Mouse (Mus musculus) limb, embryonic 13.5 days (tissue): Measurements from ENCODE around the gene Gm49416. TPM values are rescaled to one million over a fixed set of nuclear protein-coding genes. Genes with fewer than 3 reads are reported as not detected.

Experiments
- microRNA-seq: library from miRNA; unstranded; fragments of <30 nt; microRNA quantifications from one replicate; pipeline ENCODE4, GENCODE M21; 2016
- polyA plus RNA-seq: library from polyadenylated mRNA; unstranded; fragments of >200 nt; fragmentation: Nextera tagmentation; extraction: Ambion mirVana; gene quantifications from 2 replicates; pipeline ENCODE4 v1.2.1, GENCODE M21; 2015

Gm49416 gene
- polyA plus RNA-seq, 1 experiment from 2014 or later, result not detected

Small RNAs within 50 kb of the gene (microRNA-seq; reads per million reads assigned to microRNA genes)
- gene Mir5136, result not detected

Other genes with a start within 250 kb of the Gm49416 start
- 0.71 and 1.0 TPM in 2 replicates for gene Chrm1, start 225.1 kb upstream of the Gm49416 start, polyA plus RNA-seq
- gene Slc3a2, start 165.6 kb upstream of the Gm49416 start, polyA plus RNA-seq, result 101 and 103 TPM in 2 replicates
- gene Wdr74, start 153.1 kb upstream of the Gm49416 start, polyA plus RNA-seq, result 98.7 TPM in 2 replicates
- gene 1700092M07Rik, start 148.2 kb upstream of the Gm49416 start, polyA plus RNA-seq, result 2.1 TPM in 2 replicates
- gene Stx5a, start 147.5 kb upstream of the Gm49416 start, polyA plus RNA-seq, result 194 and 205 TPM in 2 replicates
- 214 and 217 TPM in 2 replicates for gene Nxf1, start 131.9 kb upstream of the Gm49416 start, polyA plus RNA-seq
- 211 and 232 TPM in 2 replicates for gene Tmem223, start 117.9 kb upstream of the Gm49416 start, polyA plus RNA-seq
- 62.7 and 66.2 TPM in 2 replicates for gene Tmem179b, start 114.5 kb upstream of the Gm49416 start, polyA plus RNA-seq
- 31.9 and 32.8 TPM in 2 replicates for gene Taf6l, start 102.5 kb upstream of the Gm49416 start, polyA plus RNA-seq
- 183 and 185 TPM in 2 replicates for gene Polr2g, start 90.3 kb upstream of the Gm49416 start, polyA plus RNA-seq
- gene Zbtb3, start 86.4 kb upstream of the Gm49416 start, polyA plus RNA-seq, result 6.0 and 6.7 TPM in 2 replicates
- 67.1 and 73.4 TPM in 2 replicates for gene Ttc9c, start 69.6 kb upstream of the Gm49416 start, polyA plus RNA-seq
- 5.9 and 6.3 TPM in 2 replicates for gene Hnrnpul2, start 68.9 kb upstream of the Gm49416 start, polyA plus RNA-seq
- gene AC129217.1, start 59.2 kb upstream of the Gm49416 start, polyA plus RNA-seq, result not detected in 2 replicates
- gene Bscl2, start 51.5 kb upstream of the Gm49416 start, polyA plus RNA-seq, result 45.2 and 49.3 TPM in 2 replicates
- 8.7 and 8.8 TPM in 2 replicates for gene Gng3, start 49.7 kb upstream of the Gm49416 start, polyA plus RNA-seq
- 0.75 and 0.93 TPM in 2 replicates for gene Lrrn4cl, start 38.2 kb upstream of the Gm49416 start, polyA plus RNA-seq
- gene Ubxn1, start 17.4 kb upstream of the Gm49416 start, polyA plus RNA-seq, result 179 TPM in 2 replicates
- gene Uqcc3, start 8.0 kb upstream of the Gm49416 start, polyA plus RNA-seq, result 66.7 and 70.4 TPM in 2 replicates
- 93.0 and 93.2 TPM in 2 replicates for gene Lbhd1, start 5.2 kb upstream of the Gm49416 start, polyA plus RNA-seq
- gene Gm49403, start 5.0 kb upstream of the Gm49416 start, polyA plus RNA-seq, result not detected in 2 replicates
- 94.0 and 96.6 TPM in 2 replicates for gene 1810009A15Rik, start 73 bp upstream of the Gm49416 start, polyA plus RNA-seq
- 39.6 and 43.3 TPM in 2 replicates for gene Ints5, start 4.1 kb downstream of the Gm49416 start, polyA plus RNA-seq
- gene Ganab, start 9.1 kb downstream of the Gm49416 start, polyA plus RNA-seq, result 102 and 112 TPM in 2 replicates
- gene B3gat3, start 31.4 kb downstream of the Gm49416 start, polyA plus RNA-seq, result 49.9 and 53.0 TPM in 2 replicates
- 3.2 and 3.7 TPM in 2 replicates for gene Rom1, start 40.4 kb downstream of the Gm49416 start, polyA plus RNA-seq
- 36.9 and 37.2 TPM in 2 replicates for gene Eml3, start 40.6 kb downstream of the Gm49416 start, polyA plus RNA-seq
- gene Mta2, start 52.9 kb downstream of the Gm49416 start, polyA plus RNA-seq, result 192 and 193 TPM in 2 replicates
- 35.6 and 36.5 TPM in 2 replicates for gene Tut1, start 64.9 kb downstream of the Gm49416 start, polyA plus RNA-seq
- gene Eef1g, start 78.1 kb downstream of the Gm49416 start, polyA plus RNA-seq, result 508 and 512 TPM in 2 replicates
- 35.2 and 35.6 TPM in 2 replicates for gene Ahnak, start 100.4 kb downstream of the Gm49416 start, polyA plus RNA-seq
- not detected in 2 replicates for gene Scgb1a1, start 199.0 kb downstream of the Gm49416 start, polyA plus RNA-seq
- 17.8 and 19.0 TPM in 2 replicates for gene Asrgl1, start 246.7 kb downstream of the Gm49416 start, polyA plus RNA-seq